Mouse (Mus musculus) G1E (cell line): ENCODE measurements around the gene Igfbp3. TPM values are rescaled to one million over a fixed set of nuclear protein-coding genes. Genes with fewer than 3 reads are reported as not detected.

Experiments used
- ATAC-seq: 2 replicates; pipeline ENCODE4 v1.8.0; 2016; ENCODE audit warnings: mild to moderate bottlenecking; ENCODE audit not compliant: insufficient number of reproducible peaks, poor library complexity, low FRiP score, severe bottlenecking; ENCODE audit errors: extremely low read depth
- DNase-seq: peaks from one replicate; pipeline ENCODE4 v3.0.0; 2012; ENCODE audit warnings: low spot score
- H3K27me3 ChIP-seq: 2 replicates; pipeline ENCODE4 v1.6.1; 2012; ENCODE audit warnings: mild to moderate bottlenecking, low read length, inconsistent platforms; ENCODE audit not compliant: insufficient read depth
- H3K36me3 ChIP-seq: replicated peaks from 2 replicates; pipeline ENCODE3; 2012; ENCODE audit warnings: mild to moderate bottlenecking, inconsistent platforms
- H3K4me1 ChIP-seq: 2 replicates; pipeline ENCODE4 v1.6.1; 2012; ENCODE audit warnings: low read depth, low read length, inconsistent platforms, mixed read lengths; ENCODE audit not compliant: insufficient read depth
- H3K4me3 ChIP-seq: 2 replicates; pipeline ENCODE4 v1.5.1; 2012; ENCODE audit warnings: low read depth, mild to moderate bottlenecking, inconsistent platforms, low read length, moderate library complexity, mixed read lengths
- H3K9me3 ChIP-seq: replicated peaks from 2 replicates; pipeline ENCODE4 v1.6.1; 2012; ENCODE audit warnings: inconsistent platforms
- CTCF ChIP-seq: IDR thresholded peaks from 2 replicates; pipeline ENCODE4 v1.5.1; 2012; ENCODE audit warnings: low read depth, low read length, inconsistent platforms, mixed read lengths
- GATA1 ChIP-seq: IDR thresholded peaks from 2 replicates; pipeline ENCODE4 v1.6.1; 2012; ENCODE audit warnings: borderline replicate concordance, low read length, inconsistent platforms, mixed read lengths
- GATA2 ChIP-seq: IDR thresholded peaks from 2 replicates; pipeline ENCODE4 v1.6.1; 2012; ENCODE audit warnings: low read depth, low read length, inconsistent platforms, borderline replicate concordance
- POLR2AphosphoS5 ChIP-seq: IDR thresholded peaks from 2 replicates; pipeline ENCODE4 v1.6.1; 2012; ENCODE audit warnings: low read depth, low read length, inconsistent platforms; ENCODE audit not compliant: insufficient replicate concordance
- TAL1 ChIP-seq: conservative IDR thresholded peaks from 2 replicates; pipeline ENCODE4 v1.6.1; 2012; ENCODE audit warnings: low read depth, low read length, inconsistent platforms, mixed read lengths
- polyA plus RNA-seq: library from polyadenylated mRNA; stranded (reverse); fragments of >175 nt; gene quantifications from 2 replicates; pipeline ENCODE4 v1.2.3, GENCODE M21; 2012
- total RNA-seq, 2 experiments: library from RNA; stranded (forward) in 1 of 2; stranded (reverse) in 1 of 2; fragments of 200-1000 nt in 1 of 2; fragments of >200 nt in 1 of 2; fragmentation: Nextera tagmentation in 1 of 2; gene quantifications; 2 replicates each; pipeline ENCODE4 v1.2.3; 2014 to 2017

The Igfbp3 gene
- total and polyA plus RNA-seq, 3 experiments = 0.16 TPM; not detected in 2

- H3K4me3 ChIP-seq = no peak overlapping the region
- H3K27me3 ChIP-seq = no peaks in the 10 kb centered on the region
- H3K9me3 ChIP-seq = peaks cover 26% of the 10 kb centered on the region
- no peak for TF ChIP-seq CTCF
- TF ChIP-seq TAL1 = no peak
- no peak for TF ChIP-seq GATA1
- no peak for TF ChIP-seq POLR2AphosphoS5
- TF ChIP-seq GATA2 = no peak
- no peaks in the 10 kb centered on the region for H3K4me1 ChIP-seq
- ATAC-seq (no peak), DNase-seq (no peak)
- no peaks in the 10 kb centered on the region for H3K36me3 ChIP-seq
These were observed 19.1 kb downstream of the Igfbp3 start for GRCm38 (mm10) chr11:7194432-7195311.

- H3K9me3 ChIP-seq = peaks cover 28% of the 10 kb centered on the region
- TF ChIP-seq POLR2AphosphoS5 (no peak), CTCF (no peak), GATA2 (no peak), TAL1 (no peak)
- DNase-seq (no peak), ATAC-seq (no peak)
- no peaks in the 10 kb centered on the region for H3K36me3 ChIP-seq
- no peak overlapping the region for H3K4me3 ChIP-seq
- no peaks in the 10 kb centered on the region for H3K4me1 ChIP-seq
- no peaks in the 10 kb centered on the region for H3K27me3 ChIP-seq
These were observed 20.6 kb downstream of the Igfbp3 start for GRCm38 (mm10) chr11:7193134-7193533.

GRCm38 (mm10) chr11:7192710-7193109 is 21.0 kb downstream of the Igfbp3 start:
- ATAC-seq (no peak), DNase-seq (no peak)
- Histone ChIP-seq H3K36me3 (no peaks in the 10 kb centered on the region), H3K9me3 (peaks cover 24% of the 10 kb centered on the region), H3K4me3 (no peak overlapping the region), H3K4me1 (no peaks in the 10 kb centered on the region), H3K27me3 (no peaks in the 10 kb centered on the region)
- no peak for TF ChIP-seq CTCF
- TF ChIP-seq GATA2 = no peak
- no peak for TF ChIP-seq POLR2AphosphoS5
- no peak for TF ChIP-seq TAL1
- TF ChIP-seq GATA1 = no peak

- Histone ChIP-seq H3K36me3 (no peaks in the 10 kb centered on the region), H3K4me3 (no peak within 1 kb of the TSS), H3K27me3 (no peaks in the 10 kb centered on the region), H3K9me3 (peaks cover 18% of the 10 kb centered on the region), H3K4me1 (no peaks in the 10 kb centered on the region)
- ATAC-seq = no peak
- DNase-seq = no peak
- TF ChIP-seq GATA1 (no peak), CTCF (no peak), TAL1 (no peak), POLR2AphosphoS5 (no peak), GATA2 (no peak)
These were observed 25.3 kb downstream of the Igfbp3 start, which contains the start of gene Gm11985 for GRCm38 (mm10) chr11:7188469-7188868. Gene Gm11985, minus strand, starts transcription at chr11:7188569.

- DNase-seq (no peak), ATAC-seq (no peak)
- H3K27me3 ChIP-seq = no peaks in the 10 kb centered on the region
- H3K4me3 ChIP-seq = no peak overlapping the region
- H3K9me3 ChIP-seq = peaks cover 18% of the 10 kb centered on the region
- H3K4me1 ChIP-seq = no peaks in the 10 kb centered on the region
- TF ChIP-seq CTCF (no peak), GATA1 (no peak), TAL1 (no peak)
- no peaks in the 10 kb centered on the region for H3K36me3 ChIP-seq
These were observed 26.3 kb downstream of the Igfbp3 start for GRCm38 (mm10) chr11:7187472-7187871.

GRCm38 (mm10) chr11:7184420-7184819 is 29.3 kb downstream of the Igfbp3 start:
- no peak for DNase-seq
- no peak for ATAC-seq
- Histone ChIP-seq H3K9me3 (peaks cover 10% of the 10 kb centered on the region), H3K4me1 (no peaks in the 10 kb centered on the region), H3K27me3 (no peaks in the 10 kb centered on the region), H3K4me3 (no peak overlapping the region), H3K36me3 (no peaks in the 10 kb centered on the region)
- no peak for TF ChIP-seq GATA2
- no peak for TF ChIP-seq POLR2AphosphoS5
- no peak for TF ChIP-seq CTCF
- no peak for TF ChIP-seq TAL1
- TF ChIP-seq GATA1 = no peak
